Mouse (Mus musculus): ENCODE results near the gene Fxyd1. TPM values are rescaled to one million over a fixed set of nuclear protein-coding genes. Genes with fewer than 3 reads are reported as not detected.

Gene Fxyd1
- polyA plus RNA-seq, 1 experiment from 2014 or later: 211 TPM

DNA sequence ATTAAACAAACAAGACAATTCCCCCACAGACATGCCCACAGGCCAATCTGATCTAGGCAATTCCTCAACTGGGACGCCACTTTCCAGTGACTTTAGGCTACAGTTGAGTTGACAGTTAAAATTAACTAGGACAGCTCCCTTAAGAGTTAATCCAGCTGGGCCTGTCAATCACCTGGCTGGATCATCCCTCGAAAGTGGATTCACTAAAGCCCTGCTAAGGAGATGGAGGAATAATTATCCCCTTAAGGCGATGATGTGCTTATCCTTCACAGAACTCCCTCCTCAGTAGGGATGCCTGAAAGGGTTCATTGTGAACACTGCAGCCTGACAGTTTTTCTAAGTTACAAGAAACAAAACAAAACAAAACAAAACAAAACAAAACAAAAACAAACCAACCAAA is 23.6 kb upstream of the Fxyd1 start:
- Histone ChIP-seq H3K27ac (ENCODE audit: low read length) (no peak overlapping the region), H3K9me3 (ENCODE audit: low read length) (no peaks in the 10 kb centered on the region), H3K27me3 (replicated peaks; ENCODE audit: insufficient read depth, low read length) (no peaks in the 10 kb centered on the region), H3K4me2 (replicated peaks; ENCODE audit: low read depth, low read length) (no peak overlapping the region), H3K4me1 (ENCODE audit: insufficient read depth, low read depth, low read length) (peaks cover 4% of the 10 kb centered on the region; the same call in 1 of the 2 replicates), H3K36me3 (ENCODE audit: insufficient read depth, low read length) (no peaks in the 10 kb centered on the region), H3K4me3 (ENCODE audit: low read depth, low read length) (no peak overlapping the region), H3K9ac (replicated peaks; ENCODE audit: low read depth) (no peak overlapping the region)
- TF ChIP-seq CTCF (IDR thresholded peaks at IDR 0.05) (no peak), EP300 (IDR thresholded peaks at IDR 0.05) (no peak)
- DNase-seq (ENCODE audit: low spot score) (no peak), ATAC-seq (no peak)
- WGBS: 62% methylated on average over 3 of the region's 3 CpGs

GRCm38 (mm10) chr7:31079670-31080069 is 22.7 kb upstream of the Fxyd1 start:
- Histone ChIP-seq H3K4me3 (ENCODE audit: low read depth, low read length) (no peak overlapping the region), H3K27me3 (replicated peaks; ENCODE audit: insufficient read depth, low read length) (no peaks in the 10 kb centered on the region), H3K4me1 (ENCODE audit: insufficient read depth, low read depth, low read length) (no peaks in the 10 kb centered on the region; the same call in 1 of the 2 replicates), H3K9me3 (ENCODE audit: low read length) (no peaks in the 10 kb centered on the region), H3K36me3 (ENCODE audit: insufficient read depth, low read length) (no peaks in the 10 kb centered on the region), H3K9ac (replicated peaks; ENCODE audit: low read depth) (no peak overlapping the region), H3K4me2 (replicated peaks; ENCODE audit: low read depth, low read length) (no peak overlapping the region), H3K27ac (ENCODE audit: low read length) (no peak overlapping the region)
- DNase-seq (ENCODE audit: low spot score) (no peak), ATAC-seq (no peak)
- TF ChIP-seq CTCF (IDR thresholded peaks at IDR 0.05): no peak
- no peak for TF ChIP-seq EP300 (IDR thresholded peaks at IDR 0.05)
- 87% methylated on average over 8 of the region's 8 CpGs for WGBS

DNA sequence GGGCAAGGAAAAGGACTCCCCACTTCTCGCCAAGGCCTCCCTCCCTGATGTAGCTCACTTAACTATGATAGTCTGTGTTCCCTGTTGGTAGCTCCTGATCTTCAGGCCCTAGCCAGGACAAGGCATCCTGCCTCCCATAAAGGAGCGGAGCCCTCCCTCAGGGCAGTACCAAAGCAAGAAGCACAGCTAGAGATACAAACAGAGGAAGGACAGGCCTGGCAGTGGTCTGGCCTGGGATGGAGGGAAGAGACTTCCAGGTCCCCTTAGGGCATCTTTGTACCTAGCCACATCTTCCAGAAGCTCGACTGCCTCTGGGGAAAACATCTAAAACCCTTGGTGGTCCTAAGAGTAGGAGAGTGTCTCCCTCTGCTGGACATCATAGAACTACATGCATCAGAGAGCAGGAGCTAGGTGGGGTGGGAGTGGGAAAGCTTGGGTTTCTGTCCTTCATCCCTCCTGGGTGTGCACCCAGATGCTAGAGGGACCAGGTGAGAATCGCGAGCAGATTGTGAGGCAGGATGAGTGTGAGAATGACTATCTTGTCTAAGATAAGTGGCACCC is 21.0 kb upstream of the Fxyd1 start:
- WGBS: 31% methylated on average over 5 of the region's 5 CpGs
- no peak overlapping the region for H3K9ac ChIP-seq (replicated peaks; ENCODE audit: low read depth)
- ATAC-seq: peak; percentile 37; the same call in 1 of the 2 replicates

DNA sequence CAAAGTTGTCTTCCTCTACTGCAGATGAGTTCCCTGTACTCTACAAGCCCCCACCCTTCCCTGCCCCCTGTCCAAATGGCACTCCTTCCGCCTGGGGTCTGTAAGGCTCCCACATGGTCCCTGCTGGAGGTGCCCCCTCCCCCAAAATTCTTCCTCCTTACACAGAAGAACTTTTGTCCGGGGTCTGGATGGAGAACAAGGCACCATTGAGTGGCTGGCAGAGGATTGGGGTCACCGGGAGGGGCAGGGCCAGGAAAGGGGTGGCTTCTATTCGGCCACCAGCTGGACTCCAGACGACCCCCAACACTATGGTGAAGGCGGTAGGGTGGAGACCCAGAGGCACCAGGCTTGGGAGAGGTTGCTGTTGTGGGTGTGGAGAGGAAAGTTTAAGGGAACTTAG is 20.5 kb upstream of the Fxyd1 start:
- DNase-seq (ENCODE audit: low spot score) (no peak), ATAC-seq (no peak)
- Histone ChIP-seq H3K9me3 (ENCODE audit: low read length) (no peaks in the 10 kb centered on the region), H3K4me1 (ENCODE audit: insufficient read depth, low read depth, low read length) (no peaks in the 10 kb centered on the region), H3K36me3 (ENCODE audit: insufficient read depth, low read length) (no peaks in the 10 kb centered on the region), H3K27me3 (replicated peaks; ENCODE audit: insufficient read depth, low read length) (no peaks in the 10 kb centered on the region), H3K4me3 (ENCODE audit: low read depth, low read length) (no peak overlapping the region), H3K27ac (ENCODE audit: low read length) (no peak overlapping the region), H3K9ac (replicated peaks; ENCODE audit: low read depth) (no peak overlapping the region), H3K4me2 (replicated peaks; ENCODE audit: low read depth, low read length) (no peak overlapping the region)
- TF ChIP-seq EP300 (IDR thresholded peaks at IDR 0.05) (no peak), CTCF (IDR thresholded peaks at IDR 0.05) (no peak)
- 47% methylated on average over 6 of the region's 6 CpGs for WGBS

More for the DNA sequence above, 21.0 kb upstream of the Fxyd1 start:
- Histone ChIP-seq H3K9me3 (ENCODE audit: low read length) (no peaks in the 10 kb centered on the region), H3K27me3 (replicated peaks; ENCODE audit: insufficient read depth, low read length) (no peaks in the 10 kb centered on the region), H3K36me3 (ENCODE audit: insufficient read depth, low read length) (no peaks in the 10 kb centered on the region), H3K27ac (ENCODE audit: low read length) (no peak overlapping the region), H3K4me2 (replicated peaks; ENCODE audit: low read depth, low read length) (no peak overlapping the region), H3K4me1 (ENCODE audit: insufficient read depth, low read depth, low read length) (no peaks in the 10 kb centered on the region), H3K4me3 (ENCODE audit: low read depth, low read length) (no peak overlapping the region)
- peak; percentile 81 for DNase-seq (ENCODE audit: low spot score)
- TF ChIP-seq CTCF (IDR thresholded peaks at IDR 0.05) (peak; percentile 92), EP300 (IDR thresholded peaks at IDR 0.05) (no peak)

- Histone ChIP-seq H3K9ac (replicated peaks; ENCODE audit: low read depth) (no peak within 1 kb of the TSS), H3K27ac (ENCODE audit: low read length) (no peak within 1 kb of the TSS)
Measured at GRCm38 (mm10) chr7:31076492-31076891, 19.5 kb upstream of the Fxyd1 start, which contains the start of gene Fxyd3. Gene Fxyd3, minus strand, starts transcription at chr7:31076704.

GRCm38 (mm10) chr7:31074713-31075069 is 17.7 kb upstream of the Fxyd1 start:
- Histone ChIP-seq H3K4me3 (ENCODE audit: low read depth, low read length) (no peak overlapping the region), H3K4me2 (replicated peaks; ENCODE audit: low read depth, low read length) (no peak overlapping the region), H3K9me3 (ENCODE audit: low read length) (no peaks in the 10 kb centered on the region), H3K36me3 (ENCODE audit: insufficient read depth, low read length) (no peaks in the 10 kb centered on the region), H3K27me3 (replicated peaks; ENCODE audit: insufficient read depth, low read length) (no peaks in the 10 kb centered on the region), H3K9ac (replicated peaks; ENCODE audit: low read depth) (no peak overlapping the region), H3K27ac (ENCODE audit: low read length) (no peak overlapping the region), H3K4me1 (ENCODE audit: insufficient read depth, low read depth, low read length) (no peaks in the 10 kb centered on the region)
- no peak for TF ChIP-seq EP300 (IDR thresholded peaks at IDR 0.05)
- DNase-seq (ENCODE audit: low spot score) (no peak), ATAC-seq (no peak)
- 51% methylated on average over 5 of the region's 5 CpGs for WGBS

More at GRCm38 (mm10) chr7:31076492-31076891, 19.5 kb upstream of the Fxyd1 start, which contains the start of gene Fxyd3:
- Histone ChIP-seq H3K4me1 (ENCODE audit: insufficient read depth, low read depth, low read length) (no peaks in the 10 kb centered on the region), H3K4me3 (ENCODE audit: low read depth, low read length) (no peak within 1 kb of the TSS), H3K9me3 (ENCODE audit: low read length) (no peaks in the 10 kb centered on the region), H3K4me2 (replicated peaks; ENCODE audit: low read depth, low read length) (peak within 1 kb of the TSS; percentile 35), H3K27me3 (replicated peaks; ENCODE audit: insufficient read depth, low read length) (no peaks in the 10 kb centered on the region), H3K36me3 (ENCODE audit: insufficient read depth, low read length) (no peaks in the 10 kb centered on the region)
- TF ChIP-seq CTCF (IDR thresholded peaks at IDR 0.05) (no peak), EP300 (IDR thresholded peaks at IDR 0.05) (no peak)
- WGBS: 31% methylated on average over 5 of the region's 5 CpGs
- DNase-seq (ENCODE audit: low spot score) (peak; percentile 64), ATAC-seq (peak; percentile 84)
